Mouse (Mus musculus): Measurements from ENCODE around the gene Dlgap3. TPM values are rescaled to one million over a fixed set of nuclear protein-coding genes. Genes with fewer than 3 reads are reported as not detected.
A peak's percentile ranks its signal among the peaks of the same experiment; 100 is the strongest.

Dlgap3 gene
- polyA plus RNA-seq, 1 experiment from 2014 or later, result 6.7 TPM

GRCm38 (mm10) chr4:127179469-127180449 is 10.8 kb downstream of the Dlgap3 start:
- no peak overlapping the region for H3K4me2 ChIP-seq (replicated peaks; ENCODE audit: low read depth, low read length)
- H3K4me3 ChIP-seq (ENCODE audit: low read depth, low read length), result no peak overlapping the region
- H3K27me3 ChIP-seq (ENCODE audit: control insufficient read depth, insufficient read depth, low read length), result 0 out of 2 replicates have a peak, but pooled peaks cover 2% of the 10 kb centered on the region
- no peak overlapping the region for H3K9ac ChIP-seq (ENCODE audit: low read depth, low read length)
- H3K9me3 ChIP-seq (ENCODE audit: control insufficient read depth, low read length), result no peaks in the 10 kb centered on the region
- WGBS, result 14% methylated on average over 19 of the region's 19 CpGs
- no peak overlapping the region for H3K27ac ChIP-seq (ENCODE audit: low read depth, low read length)
- H3K36me3 ChIP-seq (ENCODE audit: control insufficient read depth, insufficient read depth, low read length), result no peaks in the 10 kb centered on the region
- DNase-seq (ENCODE audit: low spot score) (no peak), ATAC-seq (ENCODE audit: low FRiP score) (no peak)
- no peaks in the 10 kb centered on the region for H3K4me1 ChIP-seq (replicated peaks; ENCODE audit: control insufficient read depth, insufficient read depth, low read length)

GRCm38 (mm10) chr4:127180450-127180840 is 11.4 kb downstream of the Dlgap3 start:
- Histone ChIP-seq H3K4me2 (replicated peaks; ENCODE audit: low read depth, low read length) (no peak overlapping the region), H3K4me1 (replicated peaks; ENCODE audit: control insufficient read depth, insufficient read depth, low read length) (no peaks in the 10 kb centered on the region), H3K9ac (ENCODE audit: low read depth, low read length) (no peak overlapping the region), H3K36me3 (ENCODE audit: control insufficient read depth, insufficient read depth, low read length) (no peaks in the 10 kb centered on the region), H3K4me3 (ENCODE audit: low read depth, low read length) (no peak overlapping the region), H3K27ac (ENCODE audit: low read depth, low read length) (no peak overlapping the region), H3K9me3 (ENCODE audit: control insufficient read depth, low read length) (no peaks in the 10 kb centered on the region), H3K27me3 (ENCODE audit: control insufficient read depth, insufficient read depth, low read length) (no peaks in the 10 kb centered on the region)
- DNase-seq (ENCODE audit: low spot score) (no peak), ATAC-seq (ENCODE audit: low FRiP score) (no peak)
- 54% methylated on average over 3 of the region's 3 CpGs for WGBS

- Histone ChIP-seq H3K4me2 (replicated peaks; ENCODE audit: low read depth, low read length) (no peak overlapping the region), H3K27me3 (ENCODE audit: control insufficient read depth, insufficient read depth, low read length) (no peaks in the 10 kb centered on the region), H3K4me3 (ENCODE audit: low read depth, low read length) (no peak overlapping the region), H3K27ac (ENCODE audit: low read depth, low read length) (no peak overlapping the region), H3K9me3 (ENCODE audit: control insufficient read depth, low read length) (no peaks in the 10 kb centered on the region), H3K9ac (ENCODE audit: low read depth, low read length) (no peak overlapping the region), H3K4me1 (replicated peaks; ENCODE audit: control insufficient read depth, insufficient read depth, low read length) (no peaks in the 10 kb centered on the region), H3K36me3 (ENCODE audit: control insufficient read depth, insufficient read depth, low read length) (no peaks in the 10 kb centered on the region)
- no peak for ATAC-seq (ENCODE audit: low FRiP score)
- 89% methylated on average over 9 of the region's 9 CpGs for WGBS
- DNase-seq (ENCODE audit: low spot score), result no peak
These were observed 12.0 kb downstream of the Dlgap3 start for GRCm38 (mm10) chr4:127181010-127181409.

GRCm38 (mm10) chr4:127183867-127184266 is 14.9 kb downstream of the Dlgap3 start:
- Histone ChIP-seq H3K4me3 (ENCODE audit: low read depth, low read length) (no peak overlapping the region), H3K4me2 (replicated peaks; ENCODE audit: low read depth, low read length) (no peak overlapping the region), H3K27me3 (ENCODE audit: control insufficient read depth, insufficient read depth, low read length) (no peaks in the 10 kb centered on the region), H3K4me1 (replicated peaks; ENCODE audit: control insufficient read depth, insufficient read depth, low read length) (no peaks in the 10 kb centered on the region), H3K27ac (ENCODE audit: low read depth, low read length) (no peak overlapping the region), H3K36me3 (ENCODE audit: control insufficient read depth, insufficient read depth, low read length) (no peaks in the 10 kb centered on the region), H3K9me3 (ENCODE audit: control insufficient read depth, low read length) (no peaks in the 10 kb centered on the region), H3K9ac (ENCODE audit: low read depth, low read length) (no peak overlapping the region)
- 90% methylated on average over 5 of the region's 5 CpGs for WGBS
- ATAC-seq (ENCODE audit: low FRiP score), result no peak
- no peak for DNase-seq (ENCODE audit: low spot score)

GRCm38 (mm10) chr4:127190921-127191320 is 21.9 kb downstream of the Dlgap3 start:
- 76% methylated on average over 6 of the region's 6 CpGs for WGBS

GRCm38 (mm10) chr4:127192704-127193103 is 23.7 kb downstream of the Dlgap3 start:
- no peaks in the 10 kb centered on the region for H3K27me3 ChIP-seq (ENCODE audit: control insufficient read depth, insufficient read depth, low read length)
- 76% methylated on average over 8 of the region's 8 CpGs for WGBS
- H3K9me3 ChIP-seq (ENCODE audit: control insufficient read depth, low read length), result no peaks in the 10 kb centered on the region
- no peak overlapping the region for H3K27ac ChIP-seq (ENCODE audit: low read depth, low read length)
- H3K9ac ChIP-seq (ENCODE audit: low read depth, low read length), result no peak overlapping the region
- H3K36me3 ChIP-seq (ENCODE audit: control insufficient read depth, insufficient read depth, low read length), result no peaks in the 10 kb centered on the region
- no peak overlapping the region for H3K4me3 ChIP-seq (ENCODE audit: low read depth, low read length)
- ATAC-seq (ENCODE audit: low FRiP score) (no peak), DNase-seq (ENCODE audit: low spot score) (no peak)
- no peak overlapping the region for H3K4me2 ChIP-seq (replicated peaks; ENCODE audit: low read depth, low read length)
- H3K4me1 ChIP-seq (replicated peaks; ENCODE audit: control insufficient read depth, insufficient read depth, low read length), result peaks cover 4% of the 10 kb centered on the region; the same call in 1 of the 2 replicates

More at GRCm38 (mm10) chr4:127190921-127191320, 21.9 kb downstream of the Dlgap3 start:
- no peaks in the 10 kb centered on the region for H3K27me3 ChIP-seq (ENCODE audit: control insufficient read depth, insufficient read depth, low read length)
- ATAC-seq (ENCODE audit: low FRiP score) (no peak), DNase-seq (ENCODE audit: low spot score) (no peak)
- no peak overlapping the region for H3K4me3 ChIP-seq (ENCODE audit: low read depth, low read length)
- H3K4me2 ChIP-seq (replicated peaks; ENCODE audit: low read depth, low read length), result no peak overlapping the region
- H3K4me1 ChIP-seq (replicated peaks; ENCODE audit: control insufficient read depth, insufficient read depth, low read length), result peaks cover 4% of the 10 kb centered on the region; the same call in 1 of the 2 replicates
- no peaks in the 10 kb centered on the region for H3K36me3 ChIP-seq (ENCODE audit: control insufficient read depth, insufficient read depth, low read length)
- no peak overlapping the region for H3K27ac ChIP-seq (ENCODE audit: low read depth, low read length)
- H3K9me3 ChIP-seq (ENCODE audit: control insufficient read depth, low read length), result no peaks in the 10 kb centered on the region
- H3K9ac ChIP-seq (ENCODE audit: low read depth, low read length), result no peak overlapping the region

- H3K27ac ChIP-seq (ENCODE audit: low read depth, low read length), result 0 out of 2 replicates have a peak overlapping the region, but pooled peaks have one; percentile 27
- H3K36me3 ChIP-seq (ENCODE audit: control insufficient read depth, insufficient read depth, low read length), result no peaks in the 10 kb centered on the region
- no peaks in the 10 kb centered on the region for H3K27me3 ChIP-seq (ENCODE audit: control insufficient read depth, insufficient read depth, low read length)
- no peak overlapping the region for H3K4me2 ChIP-seq (replicated peaks; ENCODE audit: low read depth, low read length)
- DNase-seq (ENCODE audit: low spot score), result no peak
- H3K4me3 ChIP-seq (ENCODE audit: low read depth, low read length), result no peak overlapping the region
- no peak for ATAC-seq (ENCODE audit: low FRiP score)
- H3K4me1 ChIP-seq (replicated peaks; ENCODE audit: control insufficient read depth, insufficient read depth, low read length), result peaks cover 4% of the 10 kb centered on the region; the same call in 1 of the 2 replicates
- H3K9ac ChIP-seq (ENCODE audit: low read depth, low read length), result no peak overlapping the region
- 74% methylated on average over 14 of the region's 14 CpGs for WGBS
- H3K9me3 ChIP-seq (ENCODE audit: control insufficient read depth, low read length), result no peaks in the 10 kb centered on the region
These were observed 24.6 kb downstream of the Dlgap3 start for GRCm38 (mm10) chr4:127193378-127194155.

- Histone ChIP-seq H3K4me1 (replicated peaks; ENCODE audit: control insufficient read depth, insufficient read depth, low read length) (peaks cover 4% of the 10 kb centered on the region; the same call in 1 of the 2 replicates), H3K4me2 (replicated peaks; ENCODE audit: low read depth, low read length) (no peak overlapping the region), H3K27me3 (ENCODE audit: control insufficient read depth, insufficient read depth, low read length) (no peaks in the 10 kb centered on the region), H3K4me3 (ENCODE audit: low read depth, low read length) (no peak overlapping the region), H3K9ac (ENCODE audit: low read depth, low read length) (no peak overlapping the region), H3K9me3 (ENCODE audit: control insufficient read depth, low read length) (no peaks in the 10 kb centered on the region), H3K36me3 (ENCODE audit: control insufficient read depth, insufficient read depth, low read length) (no peaks in the 10 kb centered on the region), H3K27ac (ENCODE audit: low read depth, low read length) (no peak overlapping the region)
- DNase-seq (ENCODE audit: low spot score) (peak; percentile 43), ATAC-seq (ENCODE audit: low FRiP score) (peak; percentile 33; the same call in 1 of the 2 replicates)
- 76% methylated on average over 25 of the region's 25 CpGs for WGBS
These were observed 25.7 kb downstream of the Dlgap3 start for GRCm38 (mm10) chr4:127194477-127195269.
